Mouse (Mus musculus) liver (tissue): ENCODE results near the gene Padi4.

Source experiments
- DNase-seq: peaks from one replicate; pipeline ENCODE4 v3.0.0-alpha.2; 2020; ENCODE audit warnings: mixed read lengths

Gene Padi4

DNA sequence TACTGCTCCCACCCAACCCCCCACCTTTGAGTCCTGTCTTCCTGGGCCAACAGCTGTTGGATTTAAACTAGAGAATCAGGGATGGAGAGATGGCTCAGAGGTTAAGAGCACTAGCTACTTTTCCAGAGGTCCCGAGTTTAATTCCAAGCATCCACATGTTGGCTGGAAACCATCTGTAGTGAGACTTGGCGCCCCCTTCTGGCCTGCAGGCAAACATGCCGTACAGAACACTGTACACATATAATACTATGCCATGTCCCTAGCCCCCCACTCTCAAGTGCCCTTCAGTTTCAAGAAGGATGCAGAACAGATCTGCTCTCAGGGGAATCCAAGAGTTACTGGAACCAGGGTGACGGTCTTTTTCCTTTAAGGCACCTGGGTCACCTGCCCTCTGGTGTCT lies 42.4 kb downstream of the Padi4 start:
- DNase-seq: no peak

DNA sequence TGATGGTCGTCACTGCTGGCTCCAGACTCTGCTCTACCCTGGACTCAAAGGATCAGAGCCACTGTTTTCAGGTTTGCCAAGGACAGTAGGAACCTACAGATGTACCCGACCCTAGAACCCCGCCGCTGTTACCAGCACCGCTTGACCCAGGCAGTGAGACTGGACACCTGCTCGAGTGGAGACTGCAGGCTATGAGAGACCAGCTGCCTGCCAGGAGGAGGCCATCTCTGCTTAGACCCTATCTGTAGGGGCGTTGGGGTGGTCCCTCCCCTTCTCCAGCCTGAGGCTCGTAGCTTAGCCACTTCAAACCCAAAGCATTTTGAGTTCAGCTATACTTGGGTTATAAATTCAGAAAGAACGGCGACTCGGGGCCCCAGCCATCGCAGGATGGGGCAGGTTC lies 47.1 kb downstream of the Padi4 start:
- DNase-seq: no peak

DNA sequence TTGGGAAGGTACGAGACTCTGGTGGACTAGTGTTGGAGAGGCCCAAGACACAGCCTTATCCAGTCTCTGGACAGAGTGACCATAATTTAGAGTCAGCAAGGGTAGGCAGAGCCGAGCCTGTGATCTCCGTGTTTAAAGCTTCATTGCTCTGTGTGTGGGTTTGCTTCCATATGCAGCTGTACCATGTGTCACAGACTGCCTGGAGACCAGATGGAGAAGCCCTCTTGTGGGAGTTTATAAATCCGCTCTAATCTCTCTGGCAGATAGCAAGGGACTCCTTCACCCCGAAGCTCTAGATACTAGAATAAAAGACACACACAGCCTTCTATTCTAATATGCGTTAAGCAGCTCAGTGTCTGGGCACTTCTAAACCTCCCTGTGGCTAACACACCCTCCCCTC lies 49.3 kb downstream of the Padi4 start:
- DNase-seq: no peak

DNA sequence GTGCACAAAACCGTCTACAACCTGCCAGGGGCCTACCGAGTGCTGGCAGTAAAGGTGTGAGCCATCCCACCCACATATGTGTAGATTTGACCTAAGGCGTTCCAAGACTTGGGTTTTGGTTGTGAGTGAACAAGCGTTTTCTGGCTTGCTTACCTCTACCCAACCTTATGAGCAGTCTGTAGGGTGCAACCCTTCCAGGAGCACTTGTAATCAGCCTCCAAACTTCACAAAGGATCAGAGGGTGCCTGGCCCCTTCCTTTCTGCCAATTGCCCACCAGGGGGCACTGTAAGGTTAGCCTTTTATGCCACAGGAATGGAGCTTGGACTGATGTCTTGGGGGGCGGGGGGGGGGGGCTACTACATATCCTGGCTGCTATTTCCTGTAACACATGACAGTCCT lies 50.2 kb downstream of the Padi4 start:
- DNase-seq: peak; percentile 46

DNA sequence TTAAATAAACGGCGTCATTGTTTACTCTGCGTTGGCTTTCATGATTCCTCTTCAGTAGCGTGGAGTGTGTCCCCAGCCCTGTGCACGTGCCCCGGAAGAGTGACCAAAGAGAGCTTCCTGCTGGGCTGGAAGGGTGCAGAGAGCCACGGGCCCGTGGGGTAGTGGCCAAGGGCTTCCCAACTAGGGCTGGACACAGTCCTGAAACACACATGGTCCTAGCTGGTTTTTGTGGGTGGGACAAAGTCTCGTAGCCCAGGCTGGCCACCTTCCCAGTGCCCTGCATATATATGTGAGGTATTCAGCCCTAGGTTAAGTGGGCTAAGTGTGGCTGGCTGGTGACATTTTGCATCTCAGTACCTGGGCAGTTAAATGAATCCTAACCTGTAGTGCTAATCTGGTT lies 50.8 kb downstream of the Padi4 start:
- no peak for DNase-seq

DNA sequence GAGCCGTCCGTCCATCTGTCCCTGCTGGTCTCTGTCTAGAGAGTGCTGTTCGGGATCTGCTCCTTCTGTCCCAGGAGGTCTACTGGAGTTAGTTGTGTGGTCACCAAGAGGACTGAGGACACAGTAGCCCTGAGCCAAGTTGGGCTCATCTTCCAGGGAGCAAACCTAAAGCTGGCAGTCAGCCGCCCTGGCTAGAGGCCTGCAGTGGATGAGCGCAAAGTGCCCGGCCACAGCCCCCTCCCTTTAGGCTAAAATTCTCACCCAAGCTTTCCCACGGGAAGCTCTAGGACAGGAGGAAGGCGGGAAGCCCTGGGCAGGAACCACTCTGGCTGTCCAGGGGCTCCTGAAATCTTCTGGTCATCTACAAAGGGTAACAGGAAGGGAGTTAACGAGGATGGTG lies 51.3 kb downstream of the Padi4 start:
- DNase-seq: no peak

DNA sequence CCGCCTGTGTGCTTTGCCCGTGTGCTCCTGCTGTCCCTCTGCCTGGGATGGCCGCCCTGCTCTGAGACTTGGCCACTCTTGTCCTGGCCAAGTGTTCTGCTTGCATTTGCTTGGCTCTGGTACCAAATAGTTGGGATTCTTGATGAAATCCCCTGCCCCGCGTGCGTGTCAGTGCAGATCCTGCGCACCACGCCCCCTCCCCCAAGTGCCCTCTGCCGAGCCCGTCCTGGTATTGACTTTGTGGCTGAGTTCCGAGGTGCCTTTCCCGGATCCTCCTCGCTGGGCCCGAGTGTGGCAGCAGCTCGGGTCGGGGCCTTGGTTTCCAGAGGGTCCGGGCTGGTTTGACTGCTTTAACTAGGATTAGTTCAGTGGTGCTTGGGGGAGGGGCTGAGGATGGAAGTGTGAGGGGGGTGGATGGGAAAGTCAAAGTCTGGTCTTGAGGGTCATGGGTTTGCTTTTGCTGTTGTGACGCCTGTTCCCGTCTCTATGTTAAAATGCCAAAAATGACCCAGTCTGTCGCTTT lies 52.0 kb downstream of the Padi4 start:
- no peak for DNase-seq

DNA sequence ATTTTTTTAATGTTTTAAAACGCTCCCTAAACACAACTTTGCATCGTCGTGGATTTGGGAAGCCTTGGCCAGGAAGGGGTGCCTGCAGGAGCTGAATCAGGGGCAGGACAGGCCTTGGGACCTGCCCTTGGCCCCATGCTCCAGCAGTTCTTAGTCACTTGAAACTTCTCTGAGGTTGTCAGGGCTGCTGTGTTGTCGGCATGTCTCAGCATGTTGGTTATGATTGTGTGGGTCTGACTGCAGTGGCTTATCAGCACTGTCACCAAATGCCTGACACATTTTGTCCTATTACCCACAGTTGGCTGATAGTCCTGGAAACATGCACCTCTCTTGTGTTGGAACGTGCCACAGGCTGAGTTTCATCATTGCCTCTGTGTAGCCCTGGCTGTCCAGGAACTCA lies 53.9 kb downstream of the Padi4 start:
- no peak for DNase-seq

DNA sequence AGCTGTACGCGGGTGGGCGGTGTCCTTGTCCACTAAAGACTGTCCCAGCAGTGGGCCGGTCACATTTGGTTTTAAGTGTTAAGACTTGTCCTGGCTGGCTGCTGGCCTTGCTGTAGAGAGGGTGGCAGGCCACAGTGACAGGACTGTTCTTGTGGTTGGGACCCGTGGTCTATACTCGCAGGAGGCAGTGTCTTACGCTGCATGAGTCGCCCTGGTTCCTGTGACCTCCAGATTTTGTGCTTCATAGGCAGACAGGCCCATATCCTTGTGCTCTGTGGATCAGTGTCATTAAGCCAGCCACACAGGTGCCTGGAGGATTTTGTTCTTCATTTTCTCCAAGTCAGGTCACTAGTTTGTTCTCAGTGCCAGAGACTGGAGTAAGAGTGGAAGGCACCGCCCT lies 55.6 kb downstream of the Padi4 start:
- DNase-seq: no peak

DNA sequence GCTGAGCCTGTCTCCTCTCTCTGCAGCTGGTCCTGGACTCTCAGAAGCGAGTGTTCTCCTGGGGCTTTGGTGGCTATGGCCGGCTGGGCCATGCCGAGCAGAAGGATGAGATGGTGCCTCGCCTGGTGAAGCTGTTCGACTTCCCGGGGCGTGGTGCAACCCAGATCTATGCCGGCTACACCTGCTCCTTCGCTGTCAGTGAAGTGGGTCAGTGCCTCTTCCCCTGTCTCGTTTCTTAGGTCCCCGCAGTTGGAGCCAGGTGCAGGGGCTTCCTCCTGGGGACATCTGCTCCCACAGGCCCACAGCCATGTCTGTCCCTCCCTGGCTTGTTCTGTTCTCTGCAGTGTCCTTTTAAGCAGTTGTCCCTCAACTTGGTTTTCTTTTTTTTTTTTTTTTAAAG lies 57.0 kb downstream of the Padi4 start:
- no peak for DNase-seq

DNA sequence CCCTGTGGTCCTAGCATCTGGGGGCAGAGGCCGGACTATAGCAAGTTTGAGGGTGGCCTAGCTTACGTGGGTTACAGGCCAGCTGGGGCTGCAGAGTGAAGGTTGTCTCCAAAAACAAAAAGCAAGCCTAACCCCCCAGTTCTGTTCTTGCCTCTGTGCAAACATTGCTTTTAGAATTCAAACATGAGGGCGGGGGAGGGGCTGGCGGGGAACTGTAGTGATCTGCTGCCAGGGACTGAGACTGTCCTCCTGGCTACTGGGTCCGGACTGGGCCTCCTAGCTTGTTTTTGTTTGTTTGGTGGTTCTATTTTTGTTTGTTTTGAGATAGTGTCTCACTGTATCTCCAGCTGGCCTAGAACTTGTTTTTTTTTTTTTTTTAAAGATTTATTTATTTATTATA lies 59.5 kb downstream of the Padi4 start:
- DNase-seq: no peak

DNA sequence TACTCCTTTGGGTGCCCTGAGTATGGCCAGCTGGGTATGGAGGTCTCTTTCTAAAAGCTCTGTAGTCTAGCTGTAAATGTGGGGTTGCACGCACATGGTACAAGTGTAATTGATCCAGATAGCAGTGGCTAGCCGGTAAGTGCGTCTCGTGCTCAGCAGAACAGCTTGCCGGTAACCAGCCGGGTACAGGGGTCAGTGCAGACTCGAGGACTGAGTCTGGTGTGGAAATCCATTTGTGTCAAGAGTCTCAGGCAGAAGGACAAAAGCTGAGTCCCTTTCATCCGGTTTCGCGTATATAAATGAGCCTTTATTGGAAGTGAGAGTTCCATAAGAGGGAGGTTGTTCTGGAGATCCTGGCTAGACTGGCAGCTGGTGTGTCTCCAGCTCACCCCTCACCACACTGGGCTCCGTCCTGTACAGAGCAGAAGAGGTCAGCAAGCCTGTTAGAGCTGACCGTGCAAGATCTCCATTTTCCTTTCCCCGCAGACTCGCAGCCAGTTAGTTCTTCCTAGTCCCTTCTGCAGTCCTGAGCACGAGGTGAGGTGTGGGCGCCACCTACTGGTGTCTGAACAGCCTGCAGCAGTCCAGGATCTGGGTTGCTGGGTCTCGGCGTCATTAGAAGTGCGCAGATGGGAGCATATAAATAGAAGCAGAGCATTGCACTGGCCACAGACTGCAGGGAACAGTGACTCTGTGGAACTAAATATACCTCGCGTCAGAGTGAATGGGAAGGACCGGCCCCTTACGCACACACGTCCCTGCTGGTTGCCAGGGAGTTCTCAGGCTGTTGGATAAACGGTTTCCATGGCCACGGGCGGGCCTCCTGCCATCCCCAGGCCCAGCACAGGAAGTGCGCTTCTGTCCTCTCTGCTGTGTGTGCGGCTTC lies 60.3 kb downstream of the Padi4 start:
- peak; percentile 85 for DNase-seq

DNA sequence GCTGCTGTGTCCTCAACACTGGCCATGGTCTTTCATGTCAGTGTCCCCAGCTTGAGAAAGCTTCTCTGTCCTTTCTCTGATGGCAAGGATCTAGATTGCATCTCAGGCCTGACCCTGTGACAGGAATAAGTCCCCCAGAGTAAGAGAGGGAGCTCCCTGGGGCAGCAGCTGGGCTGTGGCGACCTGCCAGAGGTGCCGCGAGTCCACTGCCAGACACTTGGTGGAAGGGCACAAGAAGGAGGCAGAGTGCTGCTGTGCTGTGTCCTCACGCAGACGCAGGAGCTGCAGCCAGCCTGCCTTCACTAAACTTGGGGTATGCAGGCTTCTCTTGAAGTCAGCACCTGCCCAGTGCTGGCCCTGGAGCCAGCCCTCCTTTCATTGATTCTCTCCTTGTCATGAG lies 62.7 kb downstream of the Padi4 start:
- DNase-seq: no peak

DNA sequence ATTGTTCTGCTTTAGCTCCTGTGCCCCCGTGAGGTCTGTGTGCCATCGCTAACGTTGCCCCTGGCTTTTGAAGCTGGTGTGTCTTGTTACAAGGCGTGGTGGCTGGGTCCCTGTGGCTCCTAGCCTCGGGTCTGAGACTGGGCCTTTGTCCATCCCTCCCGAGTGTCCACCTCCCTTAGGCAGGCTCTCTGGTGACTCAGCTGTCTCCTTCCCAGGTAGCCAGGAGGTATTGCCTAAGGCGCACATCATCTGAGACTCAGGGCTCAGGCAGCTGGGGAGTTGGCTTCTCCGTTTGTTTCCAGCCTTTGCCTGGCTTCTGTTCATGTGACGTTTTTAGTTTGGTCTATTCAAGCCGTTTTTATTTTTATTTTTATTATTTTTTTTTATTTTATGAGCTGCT lies 63.3 kb downstream of the Padi4 start:
- DNase-seq: no peak

DNA sequence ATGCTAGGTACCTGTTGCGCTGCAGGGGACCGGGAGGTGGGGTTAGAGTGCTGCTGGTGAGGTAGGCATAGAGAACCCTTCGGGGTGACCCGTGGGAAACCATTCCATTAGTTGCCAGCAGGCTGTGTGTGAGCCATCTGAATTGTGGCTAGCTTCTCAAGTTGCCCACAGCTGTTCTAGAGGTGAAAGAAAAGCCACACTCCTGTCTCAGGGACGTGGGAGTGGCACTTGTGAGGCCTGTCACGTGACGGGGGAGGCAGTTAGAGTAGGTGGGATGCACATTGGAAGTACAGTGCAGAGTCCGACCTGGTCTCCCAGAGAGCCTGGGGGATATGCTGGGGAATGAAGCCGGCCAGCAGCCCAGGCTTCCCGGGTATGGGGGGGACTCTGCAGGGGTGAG lies 64.4 kb downstream of the Padi4 start:
- DNase-seq: no peak

DNA sequence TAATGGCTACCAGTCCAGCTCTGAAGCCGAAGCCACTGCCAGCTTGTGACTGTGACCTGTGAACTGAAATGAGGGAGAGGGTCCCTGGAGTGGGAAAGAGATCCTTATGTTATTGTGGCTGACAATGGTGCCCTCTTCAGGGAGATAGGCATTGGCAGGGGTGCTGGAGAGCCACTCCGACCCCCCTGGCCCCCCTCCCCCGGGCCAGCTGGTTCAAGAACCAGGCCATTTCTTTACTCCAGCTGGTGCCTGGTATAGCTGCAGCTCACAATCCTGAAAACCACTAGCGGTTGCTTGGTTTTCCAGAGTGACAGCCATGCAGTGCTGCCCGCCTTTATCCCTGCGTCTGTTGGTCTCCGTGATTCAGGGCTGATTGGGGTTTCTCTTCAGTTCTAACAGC lies 64.9 kb downstream of the Padi4 start:
- DNase-seq: no peak

DNA sequence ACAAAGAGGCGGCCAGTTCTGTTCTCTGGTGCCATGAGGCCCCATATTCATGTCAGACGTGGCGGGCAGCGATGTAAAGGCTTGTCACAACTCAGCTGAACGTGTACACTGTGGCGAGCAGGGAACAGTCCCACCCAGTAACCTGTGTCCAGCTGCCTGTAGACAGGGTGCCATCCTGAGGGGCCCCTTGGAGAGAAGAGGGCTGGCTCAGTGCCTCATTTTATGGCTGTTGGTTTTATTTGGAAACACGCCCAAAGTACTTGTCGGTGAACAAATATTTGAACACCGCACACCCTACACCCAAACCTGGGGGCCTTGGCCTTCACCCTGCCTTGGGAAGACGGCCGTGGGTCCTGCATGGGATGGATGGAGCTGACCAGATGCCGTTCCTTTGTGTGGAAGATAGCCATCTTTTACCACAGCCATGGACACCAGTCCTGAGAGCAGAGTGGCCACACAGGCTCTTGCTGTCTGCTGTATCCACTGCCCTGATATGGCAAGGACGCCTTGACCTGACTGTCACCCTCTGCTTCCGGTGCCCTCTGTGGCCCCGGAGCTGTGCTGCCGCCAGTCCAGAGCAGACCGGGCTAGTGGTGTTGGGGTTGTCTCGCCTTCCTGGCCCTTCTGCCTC lies 65.6 kb downstream of the Padi4 start:
- no peak for DNase-seq

DNA sequence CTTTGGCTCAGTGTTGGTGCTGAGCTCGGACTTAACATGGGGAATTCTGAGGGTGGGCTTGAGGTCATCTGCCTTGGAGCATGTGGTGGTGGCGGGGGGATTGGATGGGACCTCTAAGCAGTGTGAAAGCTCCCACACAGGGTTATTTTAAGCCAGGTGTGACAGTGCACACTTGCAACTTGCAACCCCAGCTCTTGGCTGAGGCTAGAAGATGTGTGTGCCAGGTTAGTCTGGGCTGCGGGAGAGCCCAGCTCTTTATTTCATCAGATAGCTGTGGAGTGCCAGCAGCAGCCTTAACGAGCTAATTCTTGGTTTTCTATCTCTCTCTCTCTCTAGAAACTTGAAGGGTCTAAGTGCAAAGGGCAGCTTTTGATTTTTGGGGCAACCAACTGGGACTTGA lies 66.4 kb downstream of the Padi4 start:
- DNase-seq: no peak

DNA sequence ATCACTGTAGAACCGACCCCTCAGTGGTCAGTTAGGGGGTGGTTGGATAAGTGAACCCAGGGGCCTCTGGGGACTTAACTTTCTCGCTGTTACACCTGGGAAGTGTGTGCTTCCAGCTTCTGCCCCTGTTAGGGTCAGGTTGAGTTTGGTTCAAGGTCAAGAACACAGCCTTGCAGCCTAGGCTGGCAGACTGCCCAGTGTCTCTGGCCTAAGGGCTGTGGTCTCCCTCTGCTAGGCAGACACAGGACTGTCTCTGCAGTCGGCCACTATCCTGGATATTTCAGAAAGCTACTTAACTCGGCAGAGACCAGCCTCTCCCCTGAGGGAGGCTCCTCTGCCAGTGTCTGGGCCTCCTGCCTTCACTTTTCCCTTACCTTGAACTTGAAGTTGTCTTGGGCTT lies 69.9 kb downstream of the Padi4 start:
- DNase-seq: no peak

DNA sequence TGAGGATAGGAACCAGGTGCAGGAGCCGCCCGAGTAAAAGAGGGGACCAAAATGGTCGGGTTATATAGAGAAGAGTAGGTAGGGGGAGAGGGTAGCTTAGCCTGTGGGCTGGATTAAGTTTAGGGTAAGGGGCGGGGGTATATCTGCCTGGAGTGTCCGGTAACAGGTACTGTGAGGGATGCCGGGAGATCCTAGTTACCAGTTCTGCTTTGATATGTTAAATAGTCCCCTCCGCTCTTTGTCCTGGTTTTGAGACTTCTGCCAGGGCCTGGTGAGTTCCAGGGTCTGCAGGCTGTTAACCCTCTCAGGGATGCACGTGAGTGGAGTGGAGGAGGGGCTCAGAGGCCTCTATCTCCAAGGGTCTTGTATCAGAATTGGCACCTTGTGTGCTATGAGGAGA lies 70.4 kb downstream of the Padi4 start:
- no peak for DNase-seq

DNA sequence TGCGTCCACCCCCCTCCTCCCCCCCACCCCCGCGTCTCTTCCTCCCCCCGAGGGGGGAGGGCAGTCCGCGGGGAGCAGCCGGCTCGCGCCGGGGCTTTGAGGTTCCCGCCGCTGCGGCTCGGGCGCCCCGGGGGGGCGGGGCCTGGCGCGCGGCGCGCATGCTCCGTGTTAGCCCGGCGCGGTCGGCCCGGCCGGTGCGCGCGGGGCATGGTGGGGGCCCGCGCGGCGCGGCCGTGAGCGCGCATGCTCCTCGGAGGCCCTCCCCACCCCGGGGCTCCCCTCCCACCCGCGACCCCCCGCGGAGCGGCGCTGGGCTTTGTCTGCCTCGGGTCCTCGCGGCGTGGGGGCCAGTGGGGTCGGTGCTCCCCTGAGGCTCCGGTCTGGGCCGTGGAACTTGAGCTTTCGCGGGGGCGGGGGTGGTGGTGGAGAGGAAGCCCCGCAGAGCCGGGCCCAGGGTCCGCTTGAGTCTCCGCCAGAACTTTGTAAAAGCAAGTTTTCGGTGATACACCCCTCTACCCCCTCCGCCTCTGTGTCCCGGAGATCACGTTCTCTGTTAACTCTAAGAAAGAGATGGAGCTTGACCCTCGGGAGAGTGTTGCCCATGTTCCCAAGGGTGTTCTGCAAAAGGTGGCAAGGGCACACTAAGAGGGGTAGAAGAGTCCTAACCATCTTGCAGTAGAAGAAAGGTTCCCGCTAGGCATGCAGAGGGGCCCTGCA lies 71.3 kb downstream of the Padi4 start:
- peak; percentile 92 for DNase-seq

DNA sequence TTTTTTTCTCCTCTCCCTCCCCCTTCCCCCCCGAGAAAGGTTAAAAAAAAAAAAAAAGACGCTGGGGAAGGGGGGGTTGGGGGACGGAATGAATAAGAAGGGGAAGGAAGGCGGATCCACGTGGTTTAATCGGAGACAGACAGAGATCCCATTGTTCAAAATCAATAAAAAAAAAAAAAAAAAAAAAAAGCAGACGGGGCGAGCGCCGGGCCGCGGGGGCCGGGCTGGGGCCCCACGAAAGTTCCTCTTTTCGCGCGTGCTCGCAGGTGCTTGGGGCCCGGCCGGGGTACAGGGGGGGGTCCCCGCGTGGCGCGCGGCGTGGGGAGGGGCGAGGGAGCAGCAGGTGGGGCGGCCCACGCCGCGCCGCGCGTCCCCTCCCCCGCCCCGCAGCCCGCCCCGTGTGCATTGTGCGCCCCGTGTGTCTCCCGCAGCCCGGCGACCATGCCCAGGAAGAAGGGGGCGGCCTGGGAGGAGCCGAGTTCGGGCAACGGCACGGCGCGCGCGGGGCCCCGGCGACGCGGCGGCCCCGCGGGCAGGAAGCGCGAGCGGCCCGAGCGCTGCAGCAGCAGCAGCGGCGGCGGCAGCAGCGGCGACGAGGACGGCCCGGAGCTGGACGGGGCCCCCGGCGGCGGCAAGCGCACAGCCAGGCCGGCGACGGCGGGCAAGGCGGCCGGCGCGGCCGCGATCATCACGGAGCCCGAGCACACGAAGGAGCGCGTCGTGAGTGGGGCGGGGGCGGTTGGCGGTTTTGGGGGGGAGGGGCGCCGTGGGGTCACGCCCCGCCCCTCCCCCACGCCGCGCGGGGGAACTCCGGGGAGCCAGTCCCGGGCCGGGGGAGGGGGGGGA lies 72.1 kb downstream of the Padi4 start:
- peak; percentile 64 for DNase-seq
